Mouse (Mus musculus): Measurements from ENCODE around the gene Kif2c. TPM values are rescaled to one million over a fixed set of nuclear protein-coding genes. Genes with fewer than 3 reads are reported as not detected.

Kif2c gene
- total and polyA plus RNA-seq, 3 experiments: 0.40 to 1.1 (median 0.98) TPM

- DNase-seq: peak; percentile 96
These were observed 61.7 kb downstream of the Kif2c start for GRCm38 (mm10) chr4:117120445-117121414.

- no peak for DNase-seq
These were observed 62.4 kb downstream of the Kif2c start for GRCm38 (mm10) chr4:117120052-117120444.

GRCm38 (mm10) chr4:117119636-117120035 lies 62.8 kb downstream of the Kif2c start:
- DNase-seq: no peak

GRCm38 (mm10) chr4:117117931-117118330 lies 64.5 kb downstream of the Kif2c start:
- DNase-seq: no peak

- DNase-seq: no peak
These were observed 66.8 kb downstream of the Kif2c start for GRCm38 (mm10) chr4:117115592-117115991.

GRCm38 (mm10) chr4:117113237-117113636 lies 69.2 kb downstream of the Kif2c start:
- no peak for DNase-seq

GRCm38 (mm10) chr4:117110985-117111384 lies 71.5 kb downstream of the Kif2c start:
- DNase-seq: no peak

- no peak for DNase-seq
These were observed 72.2 kb downstream of the Kif2c start for GRCm38 (mm10) chr4:117110249-117110648.

Small RNAs within 50 kb of the gene (microRNA-seq; reads per million reads assigned to microRNA genes)
- 0 reads per million in 2 experiments for gene Gm22398

Other genes with a start within 250 kb of the Kif2c start
- 100 to 1,000 TPM; 103 to 105 TPM for gene Urod, start 188.2 kb downstream of the Kif2c start, total RNA-seq (2021)
- gene Urod, start 188.2 kb downstream of the Kif2c start, polyA plus RNA-seq (2012; rRNA removed): 48.1 and 52.7 TPM in 2 replicates
- gene Hectd3, start 187.3 kb downstream of the Kif2c start, total RNA-seq (2021): 10 to 100 TPM; 28.4 to 29.5 TPM
- 96.5 and 96.9 TPM in 2 replicates for gene Hectd3, start 187.3 kb downstream of the Kif2c start, polyA plus RNA-seq (2012; rRNA removed)
- 10 to 100 TPM; 30.3 to 33.0 TPM for gene Eif2b3, start 163.2 kb downstream of the Kif2c start, total RNA-seq (2021)
- 2.0 and 2.1 TPM in 2 replicates for gene Eif2b3, start 163.2 kb downstream of the Kif2c start, polyA plus RNA-seq (2012; rRNA removed)
- gene Ptch2, start 86.6 kb downstream of the Kif2c start, total RNA-seq (2021): 1 to 10 TPM; 2.8 to 6.5 TPM
- gene Ptch2, start 86.6 kb downstream of the Kif2c start, polyA plus RNA-seq (2012; rRNA removed): 24.4 and 25.1 TPM in 2 replicates
- 1 to 10 TPM; 8.0 to 9.7 TPM for gene Btbd19, start 56.9 kb downstream of the Kif2c start, total RNA-seq (2021)
- 6.0 and 7.4 TPM in 2 replicates for gene Btbd19, start 56.9 kb downstream of the Kif2c start, polyA plus RNA-seq (2012; rRNA removed)
- gene Tctex1d4, start 55.8 kb downstream of the Kif2c start, total RNA-seq (2021): not detected
- gene Tctex1d4, start 55.8 kb downstream of the Kif2c start, polyA plus RNA-seq (2012; rRNA removed): 0.45 TPM in 1 of 2 replicates, not detected in the other
- 10 to 100 TPM in 1 of 2 experiments, 1 to 10 TPM in 1; 8.4 to 23.6 TPM for gene Plk3, start 48.7 kb downstream of the Kif2c start, total RNA-seq (2021)
- gene Plk3, start 48.7 kb downstream of the Kif2c start, polyA plus RNA-seq (2012; rRNA removed): 11.3 and 11.5 TPM in 2 replicates
- gene Rps8, start 26.4 kb downstream of the Kif2c start, total RNA-seq (2021): 1,000 to 10,000 TPM in 1 of 2 experiments, 100 to 1,000 TPM in 1; 552 to 1,148 TPM
- gene Rps8, start 26.4 kb downstream of the Kif2c start, polyA plus RNA-seq (2012; rRNA removed): 156 and 162 TPM in 2 replicates
- gene Tmem53, start 69.3 kb upstream of the Kif2c start, total RNA-seq (2021): 10 to 100 TPM; 57.3 to 75.3 TPM
- 172 and 232 TPM in 2 replicates for gene Tmem53, start 69.3 kb upstream of the Kif2c start, polyA plus RNA-seq (2012; rRNA removed)
- 1 to 10 TPM; 2.2 to 2.8 TPM for gene Armh1, start 69.5 kb upstream of the Kif2c start, total RNA-seq (2021)
- 6.1 and 6.7 TPM in 2 replicates for gene Armh1, start 69.5 kb upstream of the Kif2c start, polyA plus RNA-seq (2012; rRNA removed)